Mouse (Mus musculus): Measurements from ENCODE around the gene P2ry2.

P2ry2 gene

DNA sequence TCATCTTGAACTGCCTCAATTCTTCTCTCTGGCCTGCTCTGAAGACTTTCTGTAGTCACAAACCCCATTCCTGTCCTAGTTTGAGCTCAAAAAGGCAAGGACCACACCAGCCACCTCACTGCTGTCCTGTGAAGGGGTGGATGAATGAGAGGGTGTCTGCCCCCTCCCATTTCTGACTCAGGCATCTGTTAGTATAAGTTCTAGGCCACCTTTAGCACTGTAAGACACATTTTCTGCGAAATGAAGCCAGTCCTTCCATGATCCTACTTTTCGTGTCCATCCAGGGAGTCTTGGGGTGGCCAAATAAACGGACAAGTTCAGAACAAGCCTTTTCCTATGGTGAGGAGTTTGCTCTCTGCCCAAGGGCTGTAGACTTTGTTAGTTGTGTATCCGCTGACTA is at the start of gene P2ry2:
Gene P2ry2, minus strand, starts transcription at position 326 of the 400 bp plus-strand sequence.
- no peak for DNase-seq (ENCODE audit: low read depth, low spot score)

DNA sequence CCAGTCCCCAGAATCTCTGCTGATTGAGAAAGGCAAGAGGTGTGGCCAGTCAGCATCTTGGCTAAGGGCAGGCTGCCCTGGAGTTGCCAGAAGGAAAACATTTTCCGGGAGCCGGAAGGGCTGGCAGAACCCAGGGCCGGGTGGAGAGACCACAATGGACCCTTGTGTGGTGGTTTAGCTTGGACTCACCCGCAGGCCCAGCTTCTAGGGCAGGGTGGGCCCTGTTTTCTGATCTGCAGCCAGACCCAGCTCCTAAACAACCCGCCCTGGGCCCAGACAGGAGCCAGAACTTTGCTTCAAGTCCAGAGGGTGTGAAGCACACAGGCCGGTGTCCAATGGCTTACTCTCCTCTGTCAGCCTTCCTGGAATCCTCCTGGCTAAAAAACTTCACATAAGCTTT is 49.6 kb upstream of the P2ry2 start:
- DNase-seq (ENCODE audit: low read depth, low spot score): no peak

DNA sequence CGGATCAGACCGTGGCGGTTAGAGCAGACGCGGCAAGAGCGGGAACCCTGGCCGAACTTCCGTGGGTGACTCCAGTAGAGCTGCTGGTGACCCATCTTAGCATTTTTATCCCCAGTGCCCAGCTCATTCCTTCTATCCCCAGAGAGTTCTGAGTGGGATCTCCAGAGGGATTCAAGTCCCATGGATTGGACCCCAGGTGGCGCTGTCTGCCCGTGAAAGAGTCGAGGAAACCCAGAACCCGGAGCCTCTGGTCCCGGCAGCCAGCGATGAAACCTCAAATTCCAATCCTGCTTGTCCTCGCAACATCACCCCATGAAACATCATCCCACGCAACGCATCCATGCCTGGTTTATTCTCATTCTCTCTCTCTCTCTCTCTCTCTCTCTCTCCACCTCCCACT is 48.7 kb upstream of the P2ry2 start:
- DNase-seq (ENCODE audit: low read depth, low spot score): no peak

DNA sequence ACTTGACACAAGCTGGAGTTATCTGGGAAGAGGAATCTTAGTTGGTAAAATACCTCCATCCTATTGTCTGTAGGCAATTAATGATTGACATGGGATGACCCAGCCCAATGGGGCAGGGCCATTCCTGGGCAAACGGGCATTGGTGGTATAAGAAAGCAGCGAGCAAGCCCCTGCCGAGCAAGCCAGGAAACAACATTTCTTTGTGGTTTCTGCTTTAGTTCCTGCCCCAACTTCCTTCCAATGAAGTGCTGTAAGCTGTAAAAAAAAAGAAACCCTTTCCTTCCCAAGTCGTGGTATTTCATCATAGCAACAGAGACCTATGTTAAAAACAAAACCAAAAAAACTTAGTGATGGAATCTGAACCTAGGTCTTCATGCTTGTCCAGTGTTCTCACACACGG is 47.8 kb upstream of the P2ry2 start:
- DNase-seq (ENCODE audit: low read depth, low spot score): no peak

DNA sequence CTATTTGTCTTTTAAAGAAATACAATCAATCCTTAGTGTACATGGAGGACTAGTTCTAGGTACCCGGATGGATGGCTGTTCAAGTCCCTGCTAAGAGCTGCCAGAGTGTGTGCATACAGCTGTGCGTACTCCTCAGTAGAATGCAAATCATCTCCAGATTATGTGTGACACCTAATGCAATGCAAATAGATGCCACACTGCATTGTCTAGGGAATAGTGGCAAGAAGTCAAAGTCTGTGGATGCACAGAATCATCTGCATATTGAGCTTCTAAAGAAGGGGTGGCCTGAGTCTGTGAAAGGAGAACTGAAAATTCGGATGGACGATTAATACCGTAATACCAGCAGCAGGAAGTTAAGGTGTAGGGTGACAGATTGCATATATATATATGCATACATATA is 46.5 kb upstream of the P2ry2 start:
- DNase-seq (ENCODE audit: low read depth, low spot score): no peak

DNA sequence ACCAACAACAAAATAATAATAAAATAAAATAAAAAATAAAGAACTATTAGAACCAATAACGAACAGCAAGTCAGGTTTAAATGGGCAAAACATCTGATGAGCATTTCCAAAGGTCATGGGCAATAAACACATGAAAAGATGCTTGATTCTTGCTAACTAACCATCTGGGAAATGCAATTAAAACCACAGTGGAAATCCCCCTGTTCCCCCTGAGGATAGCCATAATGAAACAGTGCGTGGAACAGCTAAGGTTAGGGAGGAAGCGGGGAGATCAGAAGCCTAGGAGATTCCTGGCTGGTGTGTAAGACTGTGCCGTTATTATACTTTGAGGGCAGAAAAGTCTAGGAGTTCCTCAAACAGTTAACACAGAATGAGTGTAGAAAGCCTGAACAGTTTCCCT is 44.6 kb upstream of the P2ry2 start:
- DNase-seq (ENCODE audit: low read depth, low spot score): no peak

DNA sequence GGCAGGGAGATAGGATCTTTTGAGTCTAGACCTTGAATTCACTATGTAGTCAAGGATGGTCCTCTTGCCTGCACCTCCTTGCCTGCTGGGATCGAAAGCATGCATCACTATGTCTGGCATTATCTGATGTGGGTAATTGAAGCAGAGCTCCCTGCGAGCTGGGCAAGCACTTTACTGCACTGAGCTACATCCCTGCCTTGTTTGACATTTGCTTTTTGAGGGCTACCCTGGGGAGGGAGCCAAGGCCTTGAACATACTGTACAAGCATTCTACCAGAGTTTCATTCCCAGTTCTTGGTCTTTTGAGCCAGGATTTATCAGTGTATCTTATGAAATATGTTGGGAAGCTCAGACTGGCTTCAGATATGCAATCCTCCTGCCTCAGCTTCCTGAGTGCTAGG is 40.5 kb upstream of the P2ry2 start:
- DNase-seq (ENCODE audit: low read depth, low spot score): no peak

DNA sequence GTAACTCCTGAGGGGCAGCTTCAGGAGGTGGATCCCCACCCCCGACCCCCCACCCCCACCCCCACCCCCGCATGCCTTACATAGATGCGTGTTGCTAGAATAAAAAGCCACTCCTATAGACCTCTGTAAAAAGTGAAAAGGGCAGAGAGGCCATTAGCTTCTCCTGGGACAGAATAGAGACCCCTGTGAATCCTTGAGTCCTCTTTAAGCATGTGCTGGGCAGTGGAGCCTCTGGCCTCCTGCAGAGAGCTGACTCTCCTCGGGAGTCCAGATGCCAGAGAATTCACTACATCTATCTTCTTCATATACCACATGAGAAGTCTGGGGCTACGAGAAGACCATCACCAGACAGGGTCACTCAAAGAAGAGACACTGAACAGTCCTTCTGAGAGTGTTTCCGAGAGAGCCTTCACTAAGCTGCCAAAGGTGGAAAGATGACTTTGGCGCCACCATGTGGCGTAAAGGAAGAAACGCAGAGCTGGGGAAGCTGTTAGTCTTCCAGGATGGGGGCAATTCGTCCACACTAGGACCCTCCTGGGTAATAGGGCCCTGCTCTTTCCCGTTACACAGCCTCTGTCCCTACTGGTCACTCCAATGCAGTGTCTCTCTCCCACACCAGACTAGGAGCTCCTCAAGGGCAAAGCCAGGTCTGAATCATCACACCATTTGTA is 39.0 kb upstream of the P2ry2 start:
- DNase-seq (ENCODE audit: low read depth, low spot score): peak; percentile 6

DNA sequence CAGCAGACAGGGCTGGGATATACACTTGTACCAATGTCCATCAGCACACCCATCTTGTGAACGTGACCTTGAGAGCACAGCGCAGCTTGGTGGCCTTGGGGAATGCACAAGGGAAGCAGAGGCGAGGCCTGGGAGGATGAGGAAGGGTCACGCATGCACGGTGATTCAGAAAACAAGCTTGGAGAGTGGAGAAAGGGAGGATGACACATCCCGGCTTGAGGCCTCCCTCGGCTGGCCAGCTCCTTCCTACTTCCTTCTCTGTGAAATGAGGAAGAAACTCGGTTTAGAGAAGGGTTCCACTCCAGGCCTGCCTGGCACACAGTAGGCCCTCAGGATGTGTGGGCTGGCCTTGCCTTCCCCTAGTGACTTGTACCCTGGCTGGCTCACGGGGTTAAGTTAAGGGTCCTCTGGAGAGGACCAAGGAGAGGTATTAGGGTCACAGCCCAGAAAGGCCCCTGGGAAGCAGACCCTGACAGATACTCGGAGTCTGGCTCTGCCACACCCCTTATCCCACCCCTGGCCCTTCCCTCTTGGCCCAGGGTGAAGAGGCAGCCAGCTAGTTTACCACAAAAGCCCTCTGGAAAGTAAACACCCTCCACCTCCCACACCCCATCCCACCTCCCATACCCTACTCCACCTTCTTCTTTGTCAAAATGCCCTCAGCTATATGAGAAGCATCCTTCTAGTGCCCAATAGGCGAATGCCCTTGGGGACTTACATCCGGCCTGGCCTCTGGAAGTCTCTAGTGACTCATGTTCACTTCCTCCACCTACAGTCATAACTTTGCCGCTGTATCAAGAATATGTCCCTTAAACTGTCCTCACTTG is 38.3 kb upstream of the P2ry2 start:
- DNase-seq (ENCODE audit: low read depth, low spot score): no peak

DNA sequence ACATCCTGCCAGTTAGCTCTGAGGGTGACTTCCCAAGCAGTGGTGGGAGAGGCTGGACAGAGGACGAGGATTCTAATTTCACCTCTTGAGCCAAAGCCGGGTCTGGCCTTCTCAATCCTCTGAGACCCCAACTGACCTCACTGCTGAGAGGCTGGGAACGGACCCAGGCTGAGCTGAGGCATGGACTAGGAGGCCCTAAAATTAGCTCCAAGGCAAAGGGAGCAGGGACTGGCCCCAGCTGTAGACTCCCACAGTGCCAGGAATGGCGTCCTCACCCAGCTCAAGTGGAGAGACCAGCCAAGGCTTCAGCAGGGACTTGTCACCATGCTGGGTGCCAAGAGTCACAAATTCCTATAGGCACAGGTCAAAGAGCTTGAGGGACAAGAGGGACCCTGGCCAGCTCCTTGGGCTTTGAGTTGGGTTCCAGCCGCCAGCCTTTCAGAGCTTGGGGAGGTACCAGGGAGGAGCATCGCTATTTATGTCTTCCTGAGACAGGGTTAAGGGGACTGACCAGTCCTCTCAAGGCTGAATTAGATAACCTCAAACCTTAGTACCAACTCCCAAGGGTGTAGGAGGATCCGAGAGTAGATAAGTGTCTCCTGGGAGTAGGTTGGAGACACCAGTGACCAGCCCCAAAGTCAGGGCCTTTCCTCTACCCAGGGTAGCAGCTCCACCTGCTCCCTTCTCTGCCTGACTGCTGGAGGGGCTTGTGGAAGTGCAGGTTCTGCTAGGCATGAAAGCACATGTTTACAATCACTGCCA is 36.8 kb upstream of the P2ry2 start:
- DNase-seq (ENCODE audit: low read depth, low spot score): no peak

DNA sequence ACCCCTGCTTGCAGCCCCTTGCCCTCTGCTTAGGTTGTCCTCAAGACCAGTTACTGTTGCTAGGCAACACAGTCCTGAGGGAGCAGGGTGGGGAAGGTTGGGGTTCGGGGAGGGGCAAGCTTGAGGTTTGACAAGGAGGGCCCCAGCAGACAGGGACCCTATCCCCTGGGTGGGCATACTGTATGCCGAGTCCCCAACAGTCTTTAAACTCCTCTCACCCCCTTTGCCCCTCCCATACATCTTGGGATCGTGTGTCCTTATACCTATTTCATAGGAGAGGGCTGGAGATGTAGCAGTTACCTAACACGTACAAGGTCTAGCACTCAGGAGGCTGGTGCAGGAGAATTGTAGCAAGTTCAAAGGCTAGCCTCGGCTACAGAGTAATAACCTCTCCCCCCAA is 35.6 kb upstream of the P2ry2 start:
- no peak for DNase-seq (ENCODE audit: low read depth, low spot score)

DNA sequence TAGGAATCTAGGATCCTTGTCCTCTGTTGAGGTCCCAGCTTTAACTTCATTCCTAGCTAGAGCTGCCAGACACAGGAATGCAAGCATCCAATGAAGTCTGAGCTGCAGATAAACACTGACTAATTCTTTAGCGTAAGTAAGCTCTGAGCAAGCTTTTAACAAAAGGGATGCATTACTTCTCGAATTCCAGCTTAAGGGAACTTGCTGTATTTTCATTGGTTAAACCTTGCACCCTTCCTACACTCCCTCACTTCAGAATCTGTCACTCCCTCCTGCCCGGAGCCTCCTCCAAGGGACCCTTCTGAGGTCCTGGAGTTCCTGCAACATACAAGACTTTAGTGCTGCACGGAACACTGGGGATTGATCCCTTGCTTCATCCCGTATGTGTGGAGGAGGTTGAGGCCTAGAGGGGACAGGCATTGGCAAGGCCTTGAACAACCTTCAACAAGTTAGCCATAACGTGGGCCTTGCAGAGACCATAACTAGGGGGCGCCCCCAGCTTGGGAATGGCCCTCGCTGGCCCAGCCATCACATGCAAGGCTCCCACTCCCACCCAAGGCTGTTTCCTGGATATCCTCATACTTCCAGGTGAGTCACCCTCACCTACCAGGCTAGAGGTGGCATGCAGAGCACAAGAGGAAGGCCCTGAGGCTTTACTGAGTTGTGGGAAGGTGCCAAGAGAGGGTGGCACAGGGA is 31.3 kb upstream of the P2ry2 start:
- no peak for DNase-seq (ENCODE audit: low read depth, low spot score)

DNA sequence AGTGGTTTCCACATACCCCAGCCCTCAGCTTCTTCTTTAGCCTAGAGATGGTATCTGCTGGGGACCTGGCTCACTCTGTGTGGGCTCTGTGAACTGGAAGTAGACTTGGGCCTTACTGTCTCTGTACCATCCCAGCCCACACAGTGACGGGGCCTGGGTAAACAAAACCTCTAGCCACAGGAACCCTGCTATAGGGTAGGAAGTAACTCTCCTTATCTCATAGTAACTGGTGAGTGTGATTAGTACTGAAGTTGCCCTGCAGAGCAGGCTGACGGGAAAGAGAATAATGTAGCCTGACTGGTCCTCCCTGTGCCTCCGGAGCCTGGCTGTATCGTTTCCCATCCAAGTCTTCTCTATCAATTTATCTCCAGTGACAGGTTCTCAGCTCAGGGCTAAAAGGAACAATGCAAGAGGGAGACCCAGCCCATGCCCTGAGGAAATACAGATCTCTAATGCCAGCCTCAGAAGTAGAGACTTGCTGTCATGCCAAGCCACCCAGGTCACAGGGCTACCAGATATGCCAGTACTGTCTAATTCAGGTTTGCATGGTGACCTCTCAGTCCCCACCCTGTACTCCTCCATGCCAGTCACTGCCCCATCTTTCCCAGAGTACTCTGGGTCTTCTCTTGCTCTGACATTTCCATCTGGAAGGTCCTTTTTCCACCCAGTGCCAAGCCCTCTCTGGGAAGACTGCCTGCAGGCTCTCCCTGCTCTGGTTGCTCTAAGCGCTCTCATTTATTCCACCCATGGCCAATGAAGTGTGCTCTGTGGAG is 29.5 kb upstream of the P2ry2 start:
- no peak for DNase-seq (ENCODE audit: low read depth, low spot score)

DNA sequence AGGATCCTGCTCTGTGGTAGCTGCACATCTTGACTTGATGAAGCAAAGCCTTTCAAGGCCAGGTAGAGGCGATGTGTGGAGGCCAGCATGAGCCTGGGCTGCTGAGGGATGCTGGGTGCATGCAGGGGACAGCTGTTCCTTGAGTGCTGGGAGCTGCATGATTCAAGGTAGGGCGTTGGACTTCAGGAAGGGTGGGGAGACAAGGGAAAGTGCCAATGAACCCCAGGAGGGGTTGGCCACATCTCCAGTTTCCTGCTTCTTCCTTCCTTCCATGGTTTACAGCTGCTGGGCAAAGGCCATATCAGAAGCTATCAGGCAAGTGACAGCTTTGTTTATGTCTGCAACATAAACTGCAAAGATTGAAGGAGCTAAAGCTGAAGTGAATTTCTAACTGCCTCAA is 28.9 kb upstream of the P2ry2 start:
- no peak for DNase-seq (ENCODE audit: low read depth, low spot score)

DNA sequence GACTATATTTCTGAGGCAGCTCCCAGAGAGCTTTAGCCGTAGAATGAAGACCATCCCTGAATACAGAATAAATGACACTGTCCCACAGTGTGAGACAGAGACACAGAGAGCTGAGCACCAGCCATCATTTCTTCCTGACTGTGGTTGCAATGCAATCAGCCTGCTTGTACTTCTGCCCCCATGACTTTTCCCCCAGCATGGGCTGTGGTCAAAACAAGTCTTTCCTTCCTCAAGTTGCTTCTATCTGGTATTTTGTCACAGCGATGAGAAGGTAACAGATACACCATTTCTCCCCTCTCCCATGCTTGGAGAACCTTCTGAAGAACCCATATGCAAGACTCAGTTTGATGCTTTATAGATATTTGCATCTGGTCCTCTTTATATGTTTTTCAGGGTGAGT is 20.7 kb upstream of the P2ry2 start:
- DNase-seq (ENCODE audit: low read depth, low spot score): no peak

DNA sequence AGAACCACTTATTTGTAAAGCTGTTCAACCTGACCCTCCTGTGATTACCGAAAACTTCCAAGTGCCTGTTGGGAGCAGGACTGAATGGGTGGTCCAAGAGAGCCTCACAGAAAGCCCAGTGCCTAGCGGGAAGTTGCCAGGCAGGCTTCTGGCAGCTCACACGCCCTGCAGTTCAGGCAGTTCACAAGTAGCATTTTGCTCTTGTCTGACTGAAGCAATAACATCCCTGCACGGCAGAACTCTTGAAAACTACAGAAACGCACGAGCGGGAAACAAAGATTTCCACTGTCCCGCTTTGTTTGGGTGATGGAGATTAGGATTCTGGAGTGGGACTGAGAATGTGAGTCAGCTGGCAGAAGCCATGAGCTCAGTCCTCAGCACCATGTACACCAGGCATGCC is 18.6 kb upstream of the P2ry2 start:
- DNase-seq (ENCODE audit: low read depth, low spot score): no peak

DNA sequence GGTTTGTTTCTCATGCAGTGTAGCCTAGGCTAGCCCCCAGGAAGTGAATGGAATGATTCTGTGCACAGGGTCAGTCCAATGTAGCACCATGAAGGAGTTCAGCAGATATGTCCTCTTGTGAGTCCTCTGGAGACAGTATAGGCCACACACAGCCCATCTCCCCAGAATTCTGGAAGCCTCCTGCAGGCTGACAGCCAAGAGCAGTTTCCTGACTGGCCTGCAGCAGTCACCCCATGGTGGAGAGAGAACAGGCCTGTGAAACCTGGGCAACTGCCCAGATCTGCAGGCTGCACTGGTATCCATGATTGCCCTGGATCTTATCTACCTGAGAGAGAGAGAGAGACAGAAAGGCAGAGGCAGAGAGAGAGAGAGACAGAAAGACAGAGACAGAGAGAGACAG is 18.1 kb upstream of the P2ry2 start:
- DNase-seq (ENCODE audit: low read depth, low spot score): no peak

DNA sequence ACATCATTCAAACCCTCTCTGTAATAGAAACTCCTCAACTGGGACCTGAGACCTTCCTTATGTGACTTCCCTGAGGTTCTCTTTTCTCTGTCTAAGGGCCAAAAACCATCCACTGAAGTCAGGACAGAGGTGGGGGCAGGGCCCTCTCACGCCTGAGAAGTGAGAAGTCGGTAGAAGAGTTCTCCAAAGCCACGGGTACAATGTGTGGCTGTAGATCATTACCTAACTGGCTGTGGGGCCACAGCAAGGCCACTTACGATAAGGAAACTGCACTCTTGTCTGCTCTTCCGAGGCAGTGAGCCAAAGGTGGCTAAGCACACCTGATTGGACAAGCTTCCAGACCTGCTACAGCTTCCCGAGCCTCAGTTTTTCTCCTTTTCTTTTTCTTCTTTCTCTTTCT is 16.8 kb upstream of the P2ry2 start:
- DNase-seq (ENCODE audit: low read depth, low spot score): no peak

DNA sequence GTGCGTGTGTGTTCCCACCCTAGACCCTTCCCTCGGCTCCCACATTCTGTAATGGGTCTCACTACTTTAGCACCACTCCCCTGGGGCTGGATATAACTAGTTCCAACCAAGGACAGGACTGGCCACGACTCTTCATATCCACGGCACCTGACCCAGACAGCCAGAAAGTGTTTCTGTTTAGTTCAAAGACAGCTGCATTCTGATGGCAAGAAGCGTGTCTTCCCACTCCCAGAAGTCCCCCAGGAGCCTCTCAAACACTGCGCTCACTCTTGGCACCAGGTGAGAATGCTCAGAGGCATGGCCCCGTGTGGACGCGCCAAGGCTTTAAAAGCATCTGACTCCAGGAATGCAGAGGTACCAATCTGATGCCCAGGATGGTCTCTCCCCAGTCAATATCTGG is 16.3 kb upstream of the P2ry2 start:
- DNase-seq (ENCODE audit: low read depth, low spot score): no peak

DNA sequence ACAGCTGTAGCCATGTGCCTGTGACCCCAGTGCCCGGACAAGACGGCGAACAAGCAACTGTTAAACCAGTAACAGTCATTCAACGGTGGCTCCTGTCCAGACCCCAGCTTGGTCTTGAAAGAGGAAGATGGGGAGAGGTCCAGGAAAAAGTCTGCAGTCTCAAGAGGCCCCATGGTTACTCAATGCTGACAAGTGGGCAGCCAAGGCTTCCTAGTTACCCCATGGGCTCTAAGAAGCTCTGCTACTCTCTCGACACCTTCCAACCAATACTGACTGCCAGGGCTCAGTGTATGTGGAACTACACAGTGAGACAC is 15.7 kb upstream of the P2ry2 start:
- DNase-seq (ENCODE audit: low read depth, low spot score): no peak

DNA sequence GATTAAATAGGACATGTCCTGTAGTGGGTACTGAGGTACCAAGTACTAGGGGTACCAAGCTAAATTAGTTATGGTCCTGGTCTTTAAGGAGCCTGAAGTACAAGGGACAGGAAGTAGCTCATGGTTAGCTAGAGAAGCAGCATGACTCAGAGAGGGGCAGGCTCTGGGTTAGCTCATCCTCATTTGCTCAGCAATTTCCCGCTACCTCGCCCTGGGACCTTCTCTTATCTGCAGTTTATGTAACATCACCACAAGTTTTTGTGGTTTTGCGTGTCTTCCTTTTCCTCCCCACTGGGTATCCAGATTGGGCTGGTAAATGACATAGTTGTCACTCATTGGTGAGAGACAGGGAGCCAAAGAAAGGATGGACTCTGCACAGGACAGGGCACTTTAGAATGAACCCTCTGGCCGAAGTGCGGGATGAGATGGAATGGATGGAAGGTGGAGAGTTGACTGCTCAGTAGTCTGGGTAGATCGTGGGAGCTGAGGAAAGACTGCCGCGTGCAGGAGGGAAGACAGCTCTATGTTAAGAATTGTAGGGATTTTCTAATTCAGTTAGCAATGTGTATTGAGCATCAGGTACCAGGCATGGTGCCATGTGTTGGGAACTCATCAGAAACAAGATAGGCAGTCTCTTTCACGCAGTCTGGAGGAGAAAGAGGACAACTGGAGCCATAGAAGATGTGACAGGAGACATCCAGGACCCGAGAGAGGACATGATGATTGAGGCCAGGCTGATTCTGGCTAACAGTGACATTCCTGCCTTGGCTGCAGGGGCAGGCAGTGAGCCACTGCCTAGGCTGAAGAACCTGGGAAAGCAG is 15.2 kb upstream of the P2ry2 start:
- DNase-seq (ENCODE audit: low read depth, low spot score): no peak

Data from c-Kit-negative CD71-positive TER-119-positive erythroid progenitor cells, embryonic 14.5 days (primary cell).